Mouse (Mus musculus) layer of hippocampus, adult 8-10 months (tissue): Measurements from ENCODE around the gene Grm8. TPM values are rescaled to one million over a fixed set of nuclear protein-coding genes. Genes with fewer than 3 reads are reported as not detected.

ENCODE experiments used
- DNase-seq, 2 experiments: peaks; one replicate each; pipeline ENCODE4 v3.0.0; 2022; ENCODE audit warnings: low spot score in 2 of 2
- microRNA-seq, 2 experiments: library from miRNA; unstranded; fragments of <30 nt; microRNA quantifications; one replicate each; pipeline ENCODE4 v1.2.0; 2022
- total RNA-seq, 4 experiments: library from RNA; stranded (reverse); gene quantifications; 2 replicates each; pipeline ENCODE4 v1.2.4; 2022

Gene Grm8
- total RNA-seq, 4 experiments from 2014 or later: 10.2 to 14.0 (median 12.2) TPM

DNA sequence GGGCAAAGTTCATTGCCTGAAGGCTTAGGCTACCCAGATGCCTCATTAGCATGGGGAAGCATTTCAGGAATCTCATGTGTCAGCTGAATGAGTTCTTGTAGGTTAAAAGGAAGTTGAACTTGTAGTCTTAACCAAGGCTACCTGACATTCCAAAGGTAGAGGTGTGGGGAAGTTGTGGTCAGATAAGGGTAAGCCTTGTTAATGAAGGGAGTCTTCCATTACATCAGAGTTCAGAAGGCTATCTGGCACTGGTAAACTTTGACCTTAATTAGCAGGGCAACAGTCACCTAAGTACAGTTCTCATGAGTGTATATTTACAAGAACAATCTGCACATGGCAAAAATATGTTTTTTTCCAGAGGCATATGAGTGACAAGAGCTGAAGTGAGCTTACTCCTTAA is 870.0 kb downstream of the Grm8 start:
- no peak for DNase-seq

GRCm38 (mm10) chr6:27262611-27263010 is 872.4 kb downstream of the Grm8 start:
- no peak for DNase-seq

DNA sequence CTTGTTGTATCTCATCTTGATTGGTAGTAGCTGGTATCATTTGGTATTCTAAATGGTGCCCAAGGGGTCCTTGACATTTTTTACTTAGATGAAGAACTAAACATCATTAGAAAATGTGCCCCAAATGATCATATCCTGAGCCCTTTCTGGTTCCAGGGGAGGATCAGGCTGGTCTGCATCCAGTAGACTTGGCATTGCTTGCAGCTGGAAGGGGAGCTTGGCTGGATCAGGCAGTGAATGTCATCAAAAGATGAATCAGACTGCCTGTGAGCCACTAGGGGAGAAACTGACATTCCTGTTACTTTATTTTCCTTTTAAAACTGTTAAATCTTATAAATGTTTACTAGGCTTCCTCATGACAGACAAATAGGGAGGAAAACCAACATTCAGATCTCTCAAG is 894.6 kb downstream of the Grm8 start:
- no peak for DNase-seq

- no peak for DNase-seq
These were observed 895.0 kb downstream of the Grm8 start for GRCm38 (mm10) chr6:27239968-27240367.

Small RNA genes lying within 50 kb of the gene (microRNA-seq; reads per million reads assigned to microRNA genes)
- 15.3 to 36.9 reads per million in 2 experiments for gene Mir592
